Mouse (Mus musculus): Measurements from ENCODE around the gene Tns1. TPM values are rescaled to one million over a fixed set of nuclear protein-coding genes. Genes with fewer than 3 reads are reported as not detected.

Tns1 gene
- total RNA-seq, 2 experiments from 2014 or later = 2.9 to 4.9 TPM

DNA sequence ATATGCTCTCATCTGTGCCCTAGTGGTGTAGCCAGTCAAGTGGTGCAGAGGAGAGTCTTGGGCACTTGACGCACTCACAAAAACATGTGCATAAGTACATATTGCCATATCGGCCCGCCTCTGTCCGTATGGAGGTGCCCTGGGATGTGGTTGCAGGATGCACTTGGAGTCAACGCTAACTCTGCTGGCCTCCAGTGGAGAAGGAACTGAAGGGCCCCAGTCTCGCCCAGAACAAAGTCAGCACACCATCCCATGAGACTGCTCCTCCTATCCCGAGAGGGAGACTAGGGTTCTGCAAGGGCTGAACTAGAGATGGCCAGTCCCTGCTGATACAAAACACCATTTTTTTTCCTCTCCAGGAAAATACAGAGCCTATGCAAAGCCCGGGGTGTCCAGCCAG, 1.0 kb downstream of the Tns1 start:
- ATAC-seq (ENCODE audit: poor library complexity, severe bottlenecking) = no peak

DNA sequence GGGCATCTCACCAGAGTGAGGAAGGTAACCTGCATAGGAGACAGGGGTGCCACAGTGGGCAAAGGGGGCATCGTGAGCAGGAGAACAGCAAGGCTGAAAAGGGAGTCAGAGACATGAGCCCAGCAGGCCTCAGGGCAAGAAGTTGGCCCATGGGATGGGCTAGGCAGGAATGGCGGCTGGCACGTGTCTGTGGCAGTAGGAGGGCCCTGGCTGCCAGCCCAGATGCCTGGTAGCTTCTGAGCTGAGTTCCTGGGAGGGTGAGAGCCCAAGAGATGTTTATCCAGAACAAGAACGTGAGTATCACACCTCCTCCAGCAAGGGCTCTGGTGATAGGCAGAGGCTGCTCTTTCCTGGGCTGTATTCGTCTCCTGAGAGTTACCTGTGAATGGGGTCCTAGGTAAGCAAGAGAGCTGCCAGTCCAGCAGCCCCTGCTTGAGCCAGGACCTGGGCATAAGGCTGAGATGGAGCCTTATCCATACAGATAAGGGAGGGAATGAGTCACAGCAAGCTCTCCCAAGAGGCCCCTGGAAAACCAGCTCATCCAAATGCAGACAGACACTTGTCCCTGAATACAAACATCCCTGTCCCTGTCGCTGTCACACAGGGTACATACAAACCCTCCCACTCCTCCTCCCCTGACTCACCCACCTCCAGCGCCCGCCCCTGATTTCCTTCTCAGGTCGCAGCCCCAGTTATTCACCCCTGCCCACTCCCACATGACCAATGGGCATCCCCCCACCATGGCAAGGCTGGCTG, 2.2 kb downstream of the Tns1 start:
- no peak for ATAC-seq (ENCODE audit: poor library complexity, severe bottlenecking)

DNA sequence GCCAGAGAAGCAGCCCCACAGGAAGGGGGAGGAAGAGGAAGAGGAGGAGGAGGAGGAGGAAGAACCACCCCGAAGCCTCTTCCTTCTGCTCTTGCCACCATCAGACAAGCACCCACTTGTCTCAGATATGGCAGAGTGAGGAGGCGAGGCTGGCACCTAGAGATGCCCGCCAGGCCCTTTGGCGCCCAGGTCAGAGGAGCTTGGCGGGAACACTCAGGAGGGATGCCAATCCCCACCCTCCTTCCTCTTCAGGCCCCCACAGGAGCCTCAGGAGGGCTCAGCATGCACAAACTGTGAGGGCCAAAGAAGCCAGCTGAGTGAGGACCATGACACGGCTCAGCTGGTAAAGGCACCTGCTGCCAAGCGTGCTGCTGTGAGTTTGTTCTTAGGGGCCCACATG, 3.1 kb downstream of the Tns1 start:
- ATAC-seq (ENCODE audit: poor library complexity, severe bottlenecking) = no peak

DNA sequence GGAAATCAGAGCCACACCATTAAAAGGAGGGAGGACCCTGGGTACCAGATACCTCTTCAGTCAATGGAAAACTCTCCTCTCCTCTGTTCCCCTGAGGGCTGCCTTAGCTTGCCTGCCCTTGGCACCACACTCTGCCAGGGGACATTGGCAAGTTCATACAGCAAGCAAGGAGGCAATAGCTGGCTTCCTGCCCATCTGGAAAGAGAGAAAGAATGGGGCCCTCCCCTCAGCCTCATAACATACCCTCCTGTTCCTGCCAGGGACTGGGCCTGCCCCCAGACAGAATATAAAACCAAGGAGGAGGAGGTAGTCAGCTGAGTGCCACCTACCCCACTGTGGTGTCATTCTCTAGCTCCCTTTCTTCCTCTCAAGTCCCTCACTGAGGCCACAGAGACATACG, 5.1 kb downstream of the Tns1 start:
- no peak for ATAC-seq (ENCODE audit: poor library complexity, severe bottlenecking)

DNA sequence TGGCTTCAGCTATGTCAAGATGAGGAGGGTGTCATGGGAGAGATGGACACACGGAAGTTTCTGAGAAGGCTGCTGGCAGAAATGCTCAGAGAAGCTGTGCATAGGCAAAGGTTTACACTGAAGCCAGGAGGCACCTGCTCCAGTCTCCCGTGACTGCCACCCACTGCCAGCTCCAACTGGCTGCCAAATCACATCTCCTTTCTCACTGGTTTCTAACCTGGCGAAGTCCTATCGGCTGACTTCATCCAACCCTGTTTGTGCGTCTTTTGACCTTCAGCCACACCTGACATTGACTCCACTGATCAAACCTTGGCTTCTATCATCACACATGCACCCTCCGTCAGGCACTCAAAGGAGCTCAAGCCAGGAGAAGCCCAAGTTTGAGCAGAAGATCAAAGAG, 6.4 kb downstream of the Tns1 start:
- ATAC-seq (ENCODE audit: poor library complexity, severe bottlenecking) = no peak

DNA sequence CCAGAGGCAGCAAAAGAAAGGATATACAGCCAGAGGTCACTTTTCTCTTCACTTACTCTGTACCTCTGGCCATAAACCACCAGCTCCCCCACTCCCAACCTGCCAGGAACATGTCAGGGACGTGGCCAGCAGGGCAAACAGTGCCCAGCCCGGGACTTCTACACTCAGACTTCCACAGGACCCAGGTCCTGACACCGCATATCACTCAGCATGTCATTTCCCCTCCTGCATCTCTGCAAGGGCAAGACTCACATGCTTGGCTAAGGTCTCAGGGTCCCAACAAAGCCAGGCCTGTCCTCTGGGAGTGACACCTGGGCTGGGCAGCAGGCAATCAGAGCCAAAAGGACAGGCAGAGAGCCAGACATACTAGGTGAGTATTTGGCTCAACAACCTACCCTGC, 11.2 kb downstream of the Tns1 start:
- no peak for ATAC-seq (ENCODE audit: poor library complexity, severe bottlenecking)

DNA sequence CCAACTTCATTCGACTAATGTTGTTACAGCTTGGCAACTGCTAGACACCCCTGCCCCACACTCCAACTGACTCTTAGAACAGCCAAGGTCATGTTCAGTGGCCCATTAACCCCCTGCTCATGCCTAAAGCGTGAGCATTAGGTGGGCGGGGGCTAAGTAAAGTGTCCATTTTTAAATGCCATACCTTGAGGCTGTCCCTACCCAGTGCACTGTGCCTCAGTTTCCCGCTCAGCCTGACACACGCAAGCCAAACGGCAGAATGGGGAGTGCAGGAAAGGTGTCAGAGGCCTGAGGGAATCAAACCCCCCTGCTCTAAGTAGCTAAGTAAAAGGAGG, 12.6 kb downstream of the Tns1 start:
- no peak for ATAC-seq (ENCODE audit: poor library complexity, severe bottlenecking)

DNA sequence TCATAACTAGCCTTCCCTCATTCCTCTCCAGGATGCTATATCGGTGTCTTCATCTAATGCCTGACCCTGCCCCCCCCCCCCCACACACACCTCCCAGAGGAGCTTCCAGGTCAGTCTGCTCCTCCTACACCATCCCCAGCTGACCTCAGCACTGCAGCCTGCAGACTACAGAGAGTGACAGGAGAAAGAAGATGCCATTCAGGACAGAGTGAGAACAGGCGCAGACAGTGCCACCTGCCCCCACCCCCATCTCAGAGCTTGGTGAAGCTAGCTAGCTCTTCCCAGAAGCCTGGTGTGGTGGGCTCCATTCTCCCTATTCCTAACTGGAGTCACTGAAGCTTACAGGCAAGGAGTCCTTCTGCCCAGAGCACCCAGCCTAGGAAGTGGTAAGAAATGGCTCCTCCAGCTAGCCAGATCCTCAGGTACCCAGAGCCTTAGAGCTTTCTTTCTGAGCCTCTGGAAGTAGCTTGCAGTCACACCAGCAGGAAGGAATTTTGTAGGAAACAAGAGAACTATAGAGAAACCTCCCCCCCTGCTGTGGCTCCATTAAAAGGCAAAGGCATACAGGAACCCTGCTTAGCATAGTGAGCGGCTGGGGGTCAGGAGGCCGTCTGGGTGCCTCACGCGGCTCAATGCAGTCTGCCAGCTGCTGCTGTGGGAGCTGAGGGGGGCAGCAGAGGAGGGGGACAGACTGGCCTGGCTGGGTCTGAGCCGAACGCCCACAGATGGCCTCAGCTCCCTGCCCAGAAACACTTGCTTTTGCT, 13.1 kb downstream of the Tns1 start:
- ATAC-seq (ENCODE audit: poor library complexity, severe bottlenecking) = no peak

DNA sequence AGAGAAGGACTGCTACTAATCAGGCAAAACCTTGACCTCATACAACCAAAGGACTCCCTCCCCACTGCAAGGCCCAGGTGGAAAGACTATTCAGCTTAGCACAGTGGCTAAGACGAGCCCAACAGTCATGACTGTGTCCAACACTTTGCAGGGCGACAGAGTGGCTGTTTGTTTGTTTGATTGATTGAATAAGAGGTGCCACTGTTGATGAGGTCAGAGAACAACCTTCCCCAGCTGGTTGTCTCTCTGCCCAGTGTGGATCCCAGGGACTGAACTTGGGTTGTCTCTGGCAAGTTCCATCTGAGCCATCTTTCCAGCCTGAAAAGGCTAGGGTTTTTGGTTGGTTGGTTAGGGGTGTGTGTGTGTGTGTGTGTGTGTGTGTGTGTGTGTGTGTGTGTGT, 14.6 kb downstream of the Tns1 start:
- no peak for ATAC-seq (ENCODE audit: poor library complexity, severe bottlenecking)

DNA sequence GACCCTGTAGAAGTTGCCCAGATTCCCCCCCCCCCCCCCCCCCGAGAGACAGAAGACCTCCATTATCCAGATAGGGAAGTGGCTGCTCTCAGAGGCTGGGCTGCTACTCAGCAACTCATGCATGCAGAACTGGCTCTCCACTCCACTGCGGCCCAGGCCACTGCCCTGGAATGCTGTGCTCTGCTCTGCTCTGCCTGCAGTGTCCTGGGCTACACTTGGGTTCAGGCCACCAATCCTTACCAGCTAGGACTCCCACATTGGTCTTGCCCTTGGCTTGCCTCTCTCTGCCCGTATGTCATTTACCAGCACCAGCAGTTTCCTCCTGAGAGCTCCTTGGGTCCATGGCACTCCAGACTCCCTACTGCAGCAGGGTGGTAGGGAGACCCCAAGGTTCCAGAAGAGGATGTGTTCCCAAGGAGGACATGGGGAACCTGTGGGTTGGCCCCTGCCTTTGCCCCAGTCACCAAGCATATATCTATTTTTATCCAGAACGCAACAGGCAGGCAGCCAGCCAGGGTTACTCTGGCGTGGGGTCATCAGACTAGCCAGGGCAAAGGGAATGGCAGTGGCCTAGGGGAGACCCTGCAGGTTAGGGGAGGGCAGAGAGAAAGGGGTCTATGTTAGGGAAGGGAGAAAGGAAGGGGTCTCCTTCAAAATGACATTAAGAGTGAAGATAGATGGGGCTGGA, 16.2 kb downstream of the Tns1 start:
- no peak for ATAC-seq (ENCODE audit: poor library complexity, severe bottlenecking)

DNA sequence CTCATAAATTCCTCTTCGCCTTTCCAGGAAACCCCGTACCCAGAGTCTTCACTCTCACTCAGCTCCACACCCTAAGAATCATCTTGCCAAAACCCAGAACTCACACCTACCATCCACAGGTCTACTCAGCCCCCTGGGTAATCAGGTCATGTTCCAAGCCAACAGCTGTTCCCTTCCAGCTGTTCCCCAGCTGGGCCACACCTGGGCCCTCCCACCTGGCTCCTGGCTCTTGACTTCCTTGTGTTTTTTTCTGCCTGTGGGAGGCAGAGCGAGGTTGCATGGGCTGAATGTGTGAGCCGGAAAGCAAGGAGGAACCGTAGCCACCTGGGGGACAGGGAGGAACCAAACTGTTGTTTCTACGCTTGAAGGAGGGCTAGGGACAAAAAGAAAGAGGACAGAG, 18.0 kb downstream of the Tns1 start:
- no peak for ATAC-seq (ENCODE audit: poor library complexity, severe bottlenecking)

DNA sequence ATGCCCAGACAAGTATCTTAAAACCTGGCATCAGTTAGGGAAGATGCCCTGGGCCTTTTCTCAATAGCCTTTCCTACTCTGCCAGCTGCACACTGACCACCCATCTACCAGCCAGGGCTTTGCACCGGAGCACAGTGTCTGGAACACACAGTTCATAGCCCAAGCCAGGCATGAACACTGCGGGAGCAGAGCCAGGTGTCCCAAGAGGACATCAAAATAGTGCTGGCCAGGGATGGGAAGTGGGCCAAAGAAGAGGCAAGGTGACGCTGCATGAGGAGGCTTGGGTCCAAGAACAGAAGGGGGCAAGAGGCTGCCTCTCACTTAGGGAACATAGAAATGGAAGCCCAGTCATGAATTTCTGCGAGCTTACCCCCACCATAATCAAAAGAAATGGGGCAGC, 18.6 kb downstream of the Tns1 start:
- ATAC-seq (ENCODE audit: poor library complexity, severe bottlenecking) = no peak

DNA sequence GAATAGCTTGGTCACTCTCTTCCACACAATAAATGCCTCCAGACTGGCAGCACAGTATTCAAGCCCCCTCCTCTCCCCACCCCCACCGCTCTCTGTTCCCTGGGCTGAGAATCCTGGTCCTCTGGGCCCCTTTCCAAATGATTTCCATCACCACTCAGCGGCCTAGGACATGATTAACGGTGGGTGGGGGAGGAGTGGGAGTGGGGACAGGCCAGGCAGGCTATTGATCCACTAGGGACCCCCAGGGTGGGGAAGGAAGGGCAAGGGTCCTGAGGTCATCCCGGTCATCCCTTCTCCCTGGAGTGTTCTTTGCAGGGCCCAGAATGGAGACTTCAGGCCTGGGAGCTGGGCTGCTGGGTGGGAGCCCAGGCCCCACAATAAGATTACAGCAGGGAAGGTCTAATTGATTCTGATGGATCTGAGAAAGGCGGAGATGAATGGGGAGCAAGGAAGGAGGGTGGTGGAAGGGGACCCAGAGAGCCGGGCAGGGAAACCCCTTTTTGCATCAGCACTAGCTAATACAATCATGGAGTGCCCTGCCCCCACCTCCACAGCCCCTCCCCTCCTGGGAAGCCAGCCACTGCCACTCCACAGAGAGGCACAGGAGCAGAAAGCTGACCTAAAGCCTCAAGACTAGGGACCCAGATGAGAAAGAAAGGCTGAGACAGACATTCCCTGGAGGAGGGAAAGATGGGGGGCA, 20.4 kb downstream of the Tns1 start:
- ATAC-seq (ENCODE audit: poor library complexity, severe bottlenecking) = no peak

DNA sequence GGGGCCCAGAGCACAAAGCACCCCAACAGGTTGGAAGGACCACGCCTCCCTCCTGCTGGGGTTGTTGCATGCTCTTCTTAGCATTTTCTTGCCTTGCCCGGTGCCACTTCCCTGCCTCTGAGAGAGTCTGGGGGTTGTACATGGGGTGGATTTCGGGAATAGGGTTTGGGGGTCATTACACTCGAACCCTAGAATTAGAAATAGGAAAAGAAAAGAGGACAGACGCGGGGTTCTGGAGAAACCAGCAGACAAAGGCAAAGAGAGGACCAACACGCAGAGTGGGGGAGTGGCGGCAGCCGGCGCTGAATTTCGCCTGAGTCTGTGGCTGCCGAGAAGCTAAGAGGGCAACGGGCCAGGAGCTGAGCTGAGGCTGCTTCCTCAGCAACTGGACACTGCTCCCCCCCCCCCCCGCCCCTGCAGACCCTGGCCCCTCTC, 25.2 kb downstream of the Tns1 start:
- no peak for ATAC-seq (ENCODE audit: poor library complexity, severe bottlenecking)

DNA sequence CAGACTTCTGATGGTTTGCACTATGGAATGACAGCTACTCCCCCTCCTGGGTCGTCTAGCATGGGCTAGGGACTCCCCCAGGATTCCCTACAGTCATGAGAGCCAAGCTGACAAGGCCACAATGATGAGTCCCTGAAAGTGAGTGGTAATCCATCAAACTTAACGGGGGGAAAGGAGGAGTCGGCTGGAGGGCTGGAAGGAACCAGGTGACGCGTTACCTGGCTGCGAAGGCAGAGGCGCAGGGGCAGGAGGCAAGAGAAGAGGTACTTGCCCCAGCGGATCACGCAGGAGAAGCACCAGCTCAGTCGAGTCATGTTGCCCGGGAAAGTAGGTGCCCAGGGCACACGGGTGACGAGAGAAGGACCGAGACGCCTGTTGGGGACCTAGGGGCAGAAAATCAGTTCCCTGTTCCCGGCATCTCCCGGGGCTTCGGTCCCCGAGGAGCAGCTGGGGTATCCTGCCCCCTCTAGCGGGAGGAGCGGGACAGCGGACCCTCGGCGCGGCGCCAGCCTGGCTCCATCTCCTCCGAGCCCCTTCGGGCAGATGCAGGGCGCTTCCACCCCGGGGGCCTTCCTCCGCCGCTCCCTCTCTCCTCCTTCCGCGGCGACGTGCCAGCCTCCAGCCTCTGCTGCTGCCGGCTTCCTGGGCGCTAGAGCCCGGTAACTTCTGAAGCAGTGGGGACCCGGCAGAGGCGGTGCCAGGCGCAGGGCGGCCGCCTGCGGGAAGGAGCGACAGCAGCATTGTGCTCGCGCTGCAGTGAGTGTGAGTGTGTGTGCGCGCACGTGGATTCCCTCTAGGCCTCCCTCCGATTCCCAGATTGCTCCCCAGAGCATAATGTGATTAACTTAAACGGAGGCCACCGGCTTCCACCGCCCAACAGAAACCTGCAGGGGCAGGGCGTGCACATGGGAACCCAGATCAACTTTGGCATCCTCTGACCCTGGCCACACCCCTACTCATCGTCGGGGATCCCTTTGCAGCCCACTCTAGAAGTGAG, 25.9 kb downstream of the Tns1 start:
- peak; percentile 57 for ATAC-seq (ENCODE audit: poor library complexity, severe bottlenecking)

DNA sequence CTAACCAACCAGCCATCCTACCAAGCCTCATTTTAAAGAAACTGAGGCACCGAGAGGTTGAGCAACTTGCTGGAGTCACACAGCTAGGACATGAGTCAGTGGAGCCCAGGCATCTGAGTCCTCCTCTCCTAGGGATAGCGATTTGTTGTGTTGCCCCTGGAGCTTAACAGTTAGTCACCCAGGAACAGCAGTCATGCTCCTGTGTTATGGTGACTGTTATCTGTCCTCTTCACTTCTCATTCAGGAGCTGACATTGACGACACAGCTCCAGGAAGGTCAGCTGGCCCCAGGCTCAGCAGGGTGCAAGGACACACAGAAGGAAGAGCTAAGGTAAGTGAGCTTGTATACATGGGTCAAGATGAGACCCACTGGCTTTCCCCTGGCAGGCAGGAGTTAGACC, 28.5 kb downstream of the Tns1 start:
- ATAC-seq (ENCODE audit: poor library complexity, severe bottlenecking) = no peak

DNA sequence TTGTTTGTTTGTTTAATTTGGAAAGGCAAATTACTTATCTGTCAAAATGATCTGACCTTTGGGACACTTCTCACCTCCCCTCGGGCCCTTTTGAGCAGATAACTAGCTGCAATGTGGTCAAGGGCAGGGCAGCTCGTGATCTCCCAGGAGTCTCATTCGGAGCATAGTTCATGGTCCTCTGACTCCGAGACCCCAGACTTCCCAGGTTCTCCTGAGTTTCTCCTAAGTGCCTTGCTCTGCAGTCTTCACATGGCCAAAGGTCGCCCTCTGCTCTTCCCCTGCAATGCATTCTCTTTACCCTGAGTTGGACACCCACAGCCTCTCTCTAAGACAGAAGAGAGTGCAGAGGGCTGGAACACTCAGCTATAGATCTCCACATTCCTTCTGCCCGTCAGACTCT, 29.0 kb downstream of the Tns1 start:
- ATAC-seq (ENCODE audit: poor library complexity, severe bottlenecking) = no peak

DNA sequence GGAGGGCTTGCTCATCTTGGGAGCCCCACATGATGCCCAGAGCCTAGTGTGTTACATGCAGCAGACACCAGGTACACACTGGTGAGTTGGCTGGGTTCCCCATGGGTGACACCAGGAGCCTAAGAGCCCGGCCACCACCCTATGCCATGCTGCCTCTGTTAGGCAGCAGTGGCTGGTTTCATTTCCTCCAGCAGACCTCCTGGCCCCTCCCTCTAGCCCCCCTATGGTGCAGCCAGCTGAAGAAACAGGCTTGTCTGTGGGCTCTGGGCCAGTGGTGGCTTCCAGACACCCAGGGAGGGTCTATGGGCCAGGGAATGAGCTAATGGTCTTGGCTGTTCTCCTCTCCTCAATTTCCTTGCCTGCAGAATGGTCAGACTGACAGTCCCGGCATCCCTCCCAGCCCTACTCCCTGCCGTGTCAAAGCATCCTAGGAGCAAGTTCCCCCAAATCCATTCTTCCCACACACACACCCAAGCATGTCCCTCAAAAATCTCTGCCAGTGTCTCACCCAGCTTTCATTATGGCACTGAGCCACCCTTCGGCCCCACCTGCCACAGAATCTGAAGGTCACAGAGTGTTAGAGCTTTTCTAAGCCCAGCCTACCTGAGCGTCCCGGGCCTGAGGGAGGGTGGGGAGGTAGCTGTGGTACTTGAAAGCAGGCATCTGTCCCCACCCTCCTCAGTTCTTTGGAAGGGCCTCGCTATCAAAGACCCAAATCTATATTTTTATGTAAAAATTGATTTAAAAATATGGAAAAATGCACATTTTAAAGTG, 29.6 kb downstream of the Tns1 start:
- peak; percentile 64 for ATAC-seq (ENCODE audit: poor library complexity, severe bottlenecking)

DNA sequence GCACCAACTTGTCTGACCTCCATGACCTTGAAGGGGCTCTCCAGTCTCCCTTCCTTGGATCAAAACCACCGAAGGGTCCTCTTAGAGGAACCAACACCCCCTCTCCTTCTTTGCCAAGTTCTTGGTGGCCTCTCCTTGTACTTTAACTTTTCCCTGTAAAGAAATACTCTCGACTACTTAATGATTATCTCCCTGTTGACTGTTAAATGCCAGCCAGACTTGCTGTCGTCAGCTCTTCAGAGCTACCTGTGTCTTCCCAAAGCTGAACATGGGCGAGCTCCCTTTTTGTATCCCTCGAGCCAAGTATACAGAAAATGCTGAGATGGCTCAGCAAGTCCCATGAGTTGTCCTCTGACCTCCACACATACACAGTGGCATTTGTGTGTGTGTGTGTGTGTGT, 30.8 kb downstream of the Tns1 start:
- no peak for ATAC-seq (ENCODE audit: poor library complexity, severe bottlenecking)

Measured in megakaryocyte, adult 5-6 weeks (primary cell).